Mouse (Mus musculus): ENCODE measurements around the gene Ap1s3. TPM values are rescaled to one million over a fixed set of nuclear protein-coding genes. Genes with fewer than 3 reads are reported as not detected.

Gene Ap1s3
- 10.3 TPM for total RNA-seq (2023)

GRCm38 (mm10) chr1:79671543-79672337 lies at the start of gene Ap1s3:
Ap1s3 (minus strand) TSS chr1:79671972.

Other genes with a start within 250 kb of the Ap1s3 start
- gene Scg2, start 231.9 kb downstream of the Ap1s3 start, total RNA-seq (2023): not detected
- gene Mrpl44, start 104.0 kb upstream of the Ap1s3 start, total RNA-seq (2023): 18.2 TPM
- gene Wdfy1, start 104.2 kb upstream of the Ap1s3 start, total RNA-seq (2023): 37.4 TPM
- gene Serpine2, start 189.2 kb upstream of the Ap1s3 start, total RNA-seq (2023): 1.3 TPM